Mouse (Mus musculus): Measurements from ENCODE around the gene Tsacc.
"Not testable (repeated sequence)": the region's sequence is repeated elsewhere in the genome, so short reads cannot be mapped to it uniquely, and the experiment has no call there.

Gene Tsacc

DNA sequence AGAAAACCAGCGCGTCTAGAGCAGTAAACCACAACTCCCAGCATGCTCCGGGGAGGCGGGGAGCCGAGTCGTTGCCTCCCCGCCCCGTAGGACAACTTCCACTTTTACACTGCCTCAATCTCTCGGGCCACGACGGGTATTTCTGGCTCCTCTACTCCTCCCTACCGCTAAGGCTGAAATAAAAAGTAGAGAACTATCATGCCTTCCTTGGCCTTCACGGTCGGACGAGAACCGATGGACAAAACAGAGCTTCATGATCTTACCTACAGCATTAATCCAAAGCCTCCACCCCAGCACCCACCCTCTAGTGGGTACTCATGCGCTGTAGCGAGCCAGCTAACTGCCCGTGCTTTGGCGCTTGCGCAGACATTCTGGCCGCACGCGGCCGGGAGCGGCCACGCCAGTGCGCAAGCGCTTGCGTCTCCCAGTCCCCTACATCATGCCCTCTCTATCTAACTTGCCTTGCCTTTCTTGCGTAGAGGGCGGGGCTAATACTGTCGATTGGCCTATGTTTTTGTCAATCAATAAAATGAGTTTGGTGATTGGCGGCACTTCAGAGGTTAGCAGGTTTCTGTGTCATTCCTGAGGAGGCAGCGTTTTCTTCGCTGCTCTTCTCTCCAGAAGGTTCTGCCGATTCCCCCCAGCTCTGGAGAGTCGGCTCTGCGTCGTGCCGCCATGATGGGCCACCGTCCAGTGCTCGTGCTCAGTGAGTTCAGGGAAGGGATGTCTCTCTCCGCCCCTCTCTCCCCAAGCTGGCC lies at the start of gene Tsacc, which contains the start of gene Cct3:
Tsacc (minus strand) TSS at position 439 of the 758 bp plus-strand sequence.
Cct3 (plus strand) TSS at position 556 of the 758 bp plus-strand sequence.
- DNase-seq (ENCODE audit: low spot score in 2 of 2) = peak; percentile 97 to 99

- no peak for DNase-seq (ENCODE audit: low spot score in 2 of 2)
These were observed 42.2 kb upstream of the Tsacc start for GRCm38 (mm10) chr3:88339006-88339405.

DNA sequence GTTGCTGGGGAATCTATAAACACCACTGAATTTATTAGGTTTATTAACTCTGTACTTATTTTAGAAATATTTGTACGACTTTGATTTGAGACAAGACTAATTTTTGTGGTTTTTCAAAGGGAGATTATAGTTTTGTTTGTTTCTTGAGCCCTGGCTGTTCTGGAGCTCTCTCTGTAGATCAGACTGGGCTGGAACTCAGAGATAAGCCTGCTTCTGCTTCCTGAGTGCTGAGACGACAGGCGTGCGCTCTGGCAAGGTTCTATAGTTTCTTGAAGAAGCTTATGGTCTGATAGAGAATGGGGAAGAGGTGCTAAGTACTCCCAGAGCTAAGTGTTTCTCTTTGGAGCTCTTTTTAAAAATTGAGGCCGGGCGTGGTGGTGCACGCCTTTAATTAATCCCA lies 41.5 kb upstream of the Tsacc start:
- no peak for DNase-seq (ENCODE audit: low spot score in 2 of 2)

DNA sequence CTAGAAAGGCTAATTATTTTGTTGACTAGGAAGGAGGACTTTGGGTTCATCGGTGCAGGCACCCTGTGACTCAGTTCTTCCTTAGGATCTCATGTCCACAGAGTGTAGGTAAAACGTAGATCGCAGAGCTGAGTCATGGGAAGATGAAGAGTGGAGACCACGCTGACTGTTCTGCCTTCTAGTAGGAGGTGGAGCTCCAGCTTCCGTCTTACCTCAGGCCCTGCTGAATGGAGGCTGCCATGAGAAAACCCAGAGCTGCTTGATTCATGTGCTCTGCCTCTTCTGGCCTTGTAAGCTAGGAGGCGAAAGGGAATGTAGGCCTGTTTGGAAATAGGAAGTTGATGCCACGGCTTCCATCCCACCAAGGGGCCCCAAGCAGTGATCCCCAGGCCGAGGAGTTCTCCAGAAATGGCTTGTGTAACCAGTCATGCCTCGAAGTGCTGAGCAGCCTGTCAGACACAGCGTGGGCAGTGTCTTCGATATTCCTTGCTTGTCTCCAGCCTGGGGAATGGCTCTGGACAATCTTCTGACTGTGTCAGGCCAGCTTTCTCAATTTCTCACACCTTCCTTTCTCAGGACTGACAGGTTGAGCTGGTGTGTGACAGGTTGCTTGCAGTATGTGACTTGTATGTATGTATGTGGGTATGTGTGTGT lies 40.7 kb upstream of the Tsacc start:
- DNase-seq (ENCODE audit: low spot score in 2 of 2) = peak; percentile 32 to 55

DNA sequence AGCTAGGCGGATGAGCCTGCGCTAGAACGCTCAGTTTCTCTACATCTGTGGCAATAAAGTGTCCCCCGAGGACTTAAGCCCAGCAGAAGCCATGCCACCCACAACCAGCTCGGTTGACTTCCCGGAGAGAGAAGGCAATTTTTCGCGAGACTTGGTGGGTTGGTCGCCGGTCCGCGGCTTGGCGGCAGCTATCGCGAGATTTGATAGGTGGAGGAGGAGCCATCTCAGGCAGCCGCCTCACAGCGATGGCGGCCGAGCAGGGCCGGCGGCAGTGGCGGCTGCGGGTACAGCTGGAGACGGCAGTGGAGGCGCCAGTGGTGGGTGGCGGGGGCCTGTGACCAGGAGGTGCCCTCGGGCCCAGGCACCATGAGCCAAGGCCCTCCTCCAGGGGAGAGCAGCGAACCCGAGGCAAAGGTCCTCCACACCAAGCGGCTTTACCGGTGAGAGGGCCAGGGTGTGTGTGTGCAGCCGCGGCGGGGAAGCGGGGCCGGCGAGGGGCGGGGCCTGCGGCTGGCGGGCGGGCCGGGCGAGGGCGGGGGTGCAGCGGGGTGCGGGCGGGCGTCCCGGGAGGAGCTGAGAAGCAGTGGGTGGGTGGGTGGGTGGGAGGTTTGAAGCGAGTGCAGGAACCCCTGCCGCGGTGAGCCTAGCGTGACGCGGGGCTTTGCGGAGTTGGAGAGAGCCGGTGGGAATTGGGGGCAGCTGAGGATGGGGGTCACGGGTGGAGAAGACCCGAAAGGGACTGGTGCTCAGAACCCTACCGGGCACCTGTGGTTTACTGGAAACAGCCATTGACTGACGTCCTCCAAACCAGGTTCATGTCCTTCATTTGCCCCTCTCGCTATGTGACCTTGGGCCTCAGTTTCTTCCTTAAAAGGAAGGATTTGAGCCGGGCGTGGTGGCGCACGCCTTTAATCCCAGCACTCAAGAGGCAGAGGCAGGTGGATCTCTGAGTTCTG lies 39.5 kb upstream of the Tsacc start, which contains the start of the genes Tmem79 and Smg5:
Tmem79 (minus strand) TSS at position 91 of the 956 bp plus-strand sequence.
Smg5 (plus strand) TSS at position 203 of the 956 bp plus-strand sequence.
- peak; percentile 91 to 93 for DNase-seq (ENCODE audit: low spot score in 2 of 2)

DNA sequence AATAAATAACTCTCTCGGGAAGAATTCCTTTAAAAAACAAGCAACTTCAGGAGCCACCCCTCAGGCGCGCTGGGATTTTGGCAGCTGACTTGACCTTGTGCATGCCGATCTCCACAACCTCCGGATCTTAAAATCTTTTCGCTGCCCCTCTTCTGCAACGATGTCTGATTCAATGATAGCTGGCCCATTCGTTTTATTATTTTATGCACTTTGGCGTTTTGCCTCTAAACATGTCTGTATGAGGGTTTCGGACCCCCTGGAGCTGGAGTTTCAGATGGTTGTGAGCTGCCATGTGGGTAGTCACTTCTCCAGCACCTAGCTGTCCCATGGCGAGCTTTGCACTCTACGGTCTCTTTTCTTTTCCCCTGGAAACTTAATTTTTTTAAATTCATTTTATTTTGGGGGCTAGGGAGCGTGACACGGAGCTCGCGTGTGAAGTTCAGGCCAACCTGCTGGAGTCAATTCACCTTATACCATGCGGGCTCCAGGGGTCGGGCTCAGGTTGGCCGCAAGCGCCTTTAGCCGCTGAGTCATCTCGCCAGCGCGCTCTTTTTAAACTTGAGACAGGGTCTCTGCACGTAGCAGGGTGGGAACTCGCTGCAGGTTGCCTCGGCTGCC lies 38.7 kb upstream of the Tsacc start:
- DNase-seq (ENCODE audit: low spot score in 2 of 2) = no peak

DNA sequence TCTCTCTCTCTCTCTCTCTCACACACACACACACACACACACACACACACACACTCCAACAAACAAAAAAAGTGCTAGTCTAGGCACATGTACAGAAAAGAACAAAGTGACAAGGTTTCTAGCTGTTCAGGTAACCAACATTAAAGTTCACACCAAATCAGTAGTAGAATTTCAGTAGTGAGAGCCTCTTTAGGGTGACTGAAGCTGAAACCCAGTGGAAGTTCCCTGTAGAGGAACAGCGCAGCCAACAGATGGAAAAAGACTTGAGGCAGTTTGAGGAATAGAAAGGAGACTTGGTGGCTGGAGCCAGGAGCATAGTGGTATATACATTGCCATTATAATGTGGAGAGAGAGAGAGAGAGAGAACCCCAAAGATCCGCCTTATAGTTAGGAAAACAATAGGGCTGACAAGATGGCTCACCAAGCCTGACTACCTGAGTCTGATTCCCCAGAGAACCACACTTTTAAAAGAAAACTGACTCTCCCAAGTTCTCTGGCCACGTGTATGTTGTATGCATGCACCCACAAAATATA lies 38.2 kb upstream of the Tsacc start:
- no peak for DNase-seq (ENCODE audit: low spot score in 2 of 2)

- DNase-seq (ENCODE audit: low spot score in 2 of 2) = no peak
These were observed 37.3 kb upstream of the Tsacc start for GRCm38 (mm10) chr3:88334029-88334658.

DNA sequence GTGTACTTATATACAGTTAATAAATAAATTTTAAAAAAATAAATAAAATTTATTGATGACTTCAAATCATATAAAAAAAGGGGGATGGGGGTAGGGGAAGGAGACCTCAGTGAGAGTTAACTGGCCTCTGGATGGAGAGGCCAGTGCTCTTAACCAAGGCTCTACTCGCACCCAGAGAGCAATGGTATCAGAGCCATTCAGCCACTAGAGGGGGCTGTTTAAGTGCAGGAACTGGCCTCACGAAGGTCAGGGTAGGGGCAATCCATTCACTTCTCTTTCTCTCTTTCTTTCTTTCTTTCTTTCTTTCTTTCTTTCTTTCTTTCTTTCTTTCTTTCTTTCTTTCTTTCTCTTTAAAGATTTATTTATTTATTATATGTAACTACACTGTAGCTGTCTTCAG lies 34.5 kb upstream of the Tsacc start:
- no peak for DNase-seq (ENCODE audit: low spot score in 2 of 2)

DNA sequence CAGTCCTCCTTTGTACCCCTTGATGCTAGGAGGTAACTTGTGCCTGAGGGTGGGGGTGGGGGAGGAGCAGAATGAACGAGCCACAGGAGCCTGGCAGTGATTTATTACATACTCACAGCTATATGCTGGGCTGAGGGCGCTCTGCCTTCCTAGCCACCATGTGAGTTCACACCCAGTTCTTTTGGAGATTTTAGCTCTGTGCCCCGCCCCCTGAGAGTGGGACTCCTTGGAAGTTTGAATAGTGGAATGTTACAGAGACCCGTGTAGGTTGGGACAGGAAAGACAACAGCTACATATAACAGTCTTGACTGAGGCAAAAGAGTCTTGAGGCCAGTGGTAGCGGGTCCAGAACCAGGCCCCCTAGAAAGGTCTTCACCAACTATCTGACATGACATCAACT lies 32.2 kb upstream of the Tsacc start:
- DNase-seq (ENCODE audit: low spot score in 2 of 2) = no peak

DNA sequence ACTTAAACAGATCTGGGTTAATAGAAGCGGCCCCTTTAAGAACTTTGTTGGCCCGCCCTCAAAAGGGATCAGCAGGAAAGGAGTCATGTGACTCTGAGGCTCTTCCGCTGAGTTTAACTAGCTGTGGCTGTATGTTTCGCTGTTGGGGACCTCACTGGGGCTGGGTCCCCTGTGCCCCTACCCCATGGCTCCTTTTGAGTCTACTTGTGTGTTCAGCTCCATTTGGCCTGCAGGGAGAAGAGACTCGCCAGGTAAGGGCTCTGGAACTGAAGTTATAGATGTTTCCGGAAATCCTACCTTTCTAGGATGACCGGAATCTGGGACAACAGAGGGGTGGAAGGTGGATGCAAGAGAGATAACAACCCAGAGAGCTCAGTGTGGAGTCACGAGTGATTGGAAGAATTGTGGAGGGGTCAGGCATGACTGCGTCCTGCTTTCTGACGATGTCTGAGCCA lies 28.2 kb upstream of the Tsacc start, which contains the start of gene Glmp:
Glmp (plus strand) TSS at position 73 of the 455 bp plus-strand sequence.
- DNase-seq (ENCODE audit: low spot score in 2 of 2) = peak; percentile 32 to 42

GRCm38 (mm10) chr3:88299172-88299571 lies 2.4 kb upstream of the Tsacc start:
- DNase-seq (ENCODE audit: low spot score in 2 of 2) = no peak

GRCm38 (mm10) chr3:88297321-88297851 lies 587 bp upstream of the Tsacc start:
- peak; percentile 62 to 63 for DNase-seq (ENCODE audit: low spot score in 2 of 2)

DNA sequence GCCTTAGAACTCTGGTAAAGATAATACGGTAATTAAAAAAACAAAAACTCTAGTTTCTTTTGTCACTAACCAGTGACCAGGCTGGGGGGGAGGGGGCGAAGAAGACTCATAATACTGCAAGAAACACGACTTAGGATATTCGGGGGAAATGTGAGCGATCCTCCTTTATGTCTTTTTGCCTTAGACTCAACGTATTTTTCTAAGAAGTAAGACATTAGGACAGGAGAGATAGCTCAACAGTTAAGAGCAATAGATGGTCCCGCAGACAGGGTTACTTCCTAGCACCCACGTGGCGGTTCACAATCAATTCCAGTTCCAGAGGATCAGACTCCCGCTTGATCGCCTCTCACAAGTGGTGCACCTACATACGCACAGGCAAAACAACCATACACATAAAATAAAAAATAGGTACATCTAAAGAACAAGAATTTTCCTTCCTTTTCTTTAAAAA lies 664 bp downstream of the Tsacc start:
- DNase-seq (ENCODE audit: low spot score in 2 of 2) = no peak

GRCm38 (mm10) chr3:88295272-88295671 lies 1.5 kb downstream of the Tsacc start:
- not testable (repeated sequence) for DNase-seq (ENCODE audit: low spot score in 2 of 2)

- DNase-seq (ENCODE audit: low spot score in 2 of 2) = no peak
These were observed 4.8 kb downstream of the Tsacc start for GRCm38 (mm10) chr3:88291970-88292369.

DNA sequence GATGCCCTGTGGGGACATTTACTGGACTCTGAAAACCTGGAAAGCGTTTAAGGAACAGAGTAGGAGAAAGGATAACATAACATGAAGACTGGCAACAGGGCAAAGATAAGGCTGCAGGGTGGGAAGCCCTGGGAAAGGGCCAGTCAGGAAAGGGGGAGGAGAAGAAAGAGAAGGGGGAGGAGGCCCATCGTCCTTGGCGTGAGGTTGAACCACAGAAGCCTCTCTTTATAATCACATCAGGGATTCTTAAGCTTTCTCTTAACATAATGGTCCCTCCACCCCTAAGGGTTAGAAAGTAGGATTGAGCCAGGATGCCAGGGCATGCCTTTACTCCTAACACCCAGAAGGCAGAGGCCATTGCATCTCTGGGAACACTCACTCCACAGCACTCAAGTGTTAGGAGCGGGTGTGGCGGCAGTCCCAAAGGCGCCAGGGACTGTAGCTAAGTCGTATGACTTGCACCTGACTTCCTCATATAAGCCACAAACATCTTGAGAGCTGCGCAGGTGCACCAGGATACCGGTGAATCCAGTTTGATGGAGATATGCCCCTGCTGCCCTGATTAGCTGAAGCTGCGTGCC lies 8.6 kb downstream of the Tsacc start:
- DNase-seq (ENCODE audit: low spot score in 2 of 2) = not testable (repeated sequence)

DNA sequence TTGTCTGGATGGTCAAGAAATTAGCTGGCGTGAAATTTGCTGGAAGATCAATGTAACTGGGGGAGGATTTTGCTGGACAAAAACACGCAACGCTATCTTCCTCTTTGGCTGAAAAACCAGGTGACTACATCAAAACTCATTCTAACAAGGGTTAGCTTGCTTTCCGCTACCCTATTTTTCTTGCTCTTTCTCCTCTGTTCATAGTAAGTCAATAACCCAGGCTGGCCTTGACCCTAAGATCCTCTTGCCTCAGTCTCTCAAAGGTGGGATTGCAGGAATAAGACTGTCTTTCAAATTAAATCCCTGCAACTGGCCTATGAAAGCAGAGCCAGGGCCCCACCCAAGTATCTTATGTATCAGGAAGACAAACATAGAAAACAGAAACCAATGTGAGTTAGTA lies 9.7 kb downstream of the Tsacc start, which contains the start of gene Gm38392:
Gm38392 (minus strand) TSS at position 101 of the 400 bp plus-strand sequence.
- no peak for DNase-seq (ENCODE audit: low spot score in 2 of 2)

- not testable (repeated sequence) for DNase-seq (ENCODE audit: low spot score in 2 of 2)
These were observed 11.3 kb downstream of the Tsacc start for GRCm38 (mm10) chr3:88285565-88285895.

Data from right cerebral cortex, postnatal 36 days (tissue).